Mouse (Mus musculus) heart, postnatal 0 days (tissue): Measurements from ENCODE around the gene Hcn2. TPM values are rescaled to one million over a fixed set of nuclear protein-coding genes. Genes with fewer than 3 reads are reported as not detected.
A peak's percentile ranks its signal among the peaks of the same experiment; 100 is the strongest.

Source experiments
- ATAC-seq: fragments of 200-750 bp; cut with Nextera tagmentation; 2 replicates; pipeline ENCODE4 v1.8.0; 2017; ENCODE audit warnings: low read depth, moderate number of reproducible peaks, moderate library complexity; ENCODE audit not compliant: insufficient read depth
- DNase-seq: peaks from one replicate; pipeline ENCODE4 v3.0.0-alpha.2; 2016; ENCODE audit warnings: low spot score
- H3K27ac ChIP-seq: fragments of 300-500 bp; sonication (generic); 2 replicates; pipeline ENCODE4 v1.5.1; 2014; ENCODE audit warnings: low read depth, mild to moderate bottlenecking
- H3K27me3 ChIP-seq: fragments of 300-500 bp; sonication (generic); 2 replicates; pipeline ENCODE4 v1.6.1; 2014; ENCODE audit warnings: low read length, mixed read lengths; ENCODE audit not compliant: control insufficient read depth, insufficient read depth
- H3K36me3 ChIP-seq: fragments of 300-500 bp; sonication (generic); replicated peaks from 2 replicates; pipeline ENCODE4 v1.6.1; 2014; ENCODE audit warnings: low read length, mixed read lengths; ENCODE audit not compliant: control insufficient read depth, insufficient read depth
- H3K4me1 ChIP-seq: fragments of 300-500 bp; sonication (generic); 2 replicates; pipeline ENCODE4 v1.6.1; 2014; ENCODE audit warnings: antibody characterized with exemption; ENCODE audit not compliant: control insufficient read depth, insufficient read depth
- H3K4me2 ChIP-seq: fragments of 300-500 bp; sonication (generic); 2 replicates; pipeline ENCODE4 v1.6.1; 2014; ENCODE audit warnings: low read depth, mild to moderate bottlenecking, low read length, moderate library complexity
- H3K4me3 ChIP-seq: fragments of 300-500 bp; sonication (generic); 2 replicates; pipeline ENCODE4 v1.5.1; 2014; ENCODE audit warnings: low read depth, low read length
- H3K9ac ChIP-seq: fragments of 300-500 bp; sonication (generic); replicated peaks from 2 replicates; pipeline ENCODE4 v1.6.1; 2014; ENCODE audit warnings: low read depth, low read length, mixed read lengths
- H3K9me3 ChIP-seq: fragments of 300-500 bp; sonication (generic); replicated peaks from 2 replicates; pipeline ENCODE4 v1.6.1; 2016; ENCODE audit warnings: low read length; ENCODE audit not compliant: control insufficient read depth
- CTCF ChIP-seq: IDR thresholded peaks from 2 replicates; pipeline ENCODE4 v1.5.1; 2016; ENCODE audit warnings: antibody characterized with exemption, control low read depth, low read depth
- EP300 ChIP-seq: IDR thresholded peaks from 2 replicates; pipeline ENCODE4 v1.6.1; 2016; ENCODE audit warnings: antibody characterized with exemption, low read depth
- WGBS: fragments of 180-500 bp; shearing (Covaris S2); extraction: QIAGEN DNeasy Blood & Tissue Kit; methylation state at CpG from one replicate; pipeline ENCODE4 v1.1.7; 2014; 5-methylcytosine and 5-hydroxymethylcytosine counted together
- polyA plus RNA-seq: library from polyadenylated mRNA; unstranded; fragments of >200 nt; fragmentation: Nextera tagmentation; extraction: Ambion mirVana; gene quantifications from 2 replicates; pipeline ENCODE4 v1.2.1, GENCODE M21; 2015
- total RNA-seq: library from RNA; depleted of rRNA; stranded (reverse); fragments of >200 nt; gene quantifications from 2 replicates; pipeline ENCODE4 v1.2.3, GENCODE M21; 2014; ENCODE audit warnings: low replicate concordance

Hcn2 gene
- total and polyA plus RNA-seq, 2 experiments from 2014 or later = 0.45 to 3.5 TPM

GRCm38 (mm10) chr10:79728323-79729249 is 12.2 kb downstream of the Hcn2 start:
- TF ChIP-seq CTCF (no peak), EP300 (no peak)
- H3K4me2 ChIP-seq = no peak overlapping the region
- no peak for ATAC-seq

GRCm38 (mm10) chr10:79729357-79729965 is 13.0 kb downstream of the Hcn2 start:
- H3K9ac ChIP-seq = no peak overlapping the region
- H3K36me3 ChIP-seq = peaks cover 10% of the 10 kb centered on the region; the same call in 1 of the 2 replicates
- no peak overlapping the region for H3K27ac ChIP-seq
- TF ChIP-seq EP300 (no peak), CTCF (no peak)
- ATAC-seq (peak; percentile 42), DNase-seq (no peak)
- peaks cover 6% of the 10 kb centered on the region; the same call in 1 of the 2 replicates for H3K4me1 ChIP-seq
- no peak overlapping the region for H3K4me3 ChIP-seq
- WGBS = 49% methylated on average over 13 of the region's 13 CpGs
- no peaks in the 10 kb centered on the region for H3K27me3 ChIP-seq
- H3K4me2 ChIP-seq = peak overlapping the region; percentile 49
- H3K9me3 ChIP-seq = no peaks in the 10 kb centered on the region

More at GRCm38 (mm10) chr10:79728323-79729249, 12.2 kb downstream of the Hcn2 start:
- H3K36me3 ChIP-seq = 0 out of 2 replicates have a peak, but pooled peaks cover 3% of the 10 kb centered on the region
- H3K27me3 ChIP-seq = no peaks in the 10 kb centered on the region
- no peaks in the 10 kb centered on the region for H3K9me3 ChIP-seq
- no peak overlapping the region for H3K4me3 ChIP-seq
- H3K9ac ChIP-seq = no peak overlapping the region
- WGBS = 64% methylated on average over 28 of the region's 28 CpGs
- no peak for DNase-seq
- H3K4me1 ChIP-seq = peaks cover 12% of the 10 kb centered on the region
- H3K27ac ChIP-seq = no peak overlapping the region

GRCm38 (mm10) chr10:79732500-79732899 is 16.1 kb downstream of the Hcn2 start:
- H3K27me3 ChIP-seq = no peaks in the 10 kb centered on the region
- H3K27ac ChIP-seq = no peak overlapping the region
- no peak overlapping the region for H3K4me2 ChIP-seq
- WGBS = 100% methylated on average over 1 of the region's 1 CpGs
- no peak overlapping the region for H3K4me3 ChIP-seq
- TF ChIP-seq CTCF (peak; percentile 35), EP300 (no peak)
- no peaks in the 10 kb centered on the region for H3K9me3 ChIP-seq
- H3K36me3 ChIP-seq = peaks cover 29% of the 10 kb centered on the region
- ATAC-seq = no peak
- peaks cover 6% of the 10 kb centered on the region; the same call in 1 of the 2 replicates for H3K4me1 ChIP-seq
- no peak for DNase-seq
- no peak overlapping the region for H3K9ac ChIP-seq

- ATAC-seq (no peak), DNase-seq (no peak)
- TF ChIP-seq EP300 (no peak), CTCF (no peak)
- H3K27me3 ChIP-seq = no peaks in the 10 kb centered on the region
- peaks cover 6% of the 10 kb centered on the region; the same call in 1 of the 2 replicates for H3K4me1 ChIP-seq
- no peak overlapping the region for H3K4me2 ChIP-seq
- WGBS = 76% methylated on average over 15 of the region's 15 CpGs
- no peaks in the 10 kb centered on the region for H3K9me3 ChIP-seq
- no peak overlapping the region for H3K27ac ChIP-seq
- H3K9ac ChIP-seq = no peak overlapping the region
- peaks cover 42% of the 10 kb centered on the region for H3K36me3 ChIP-seq
- no peak overlapping the region for H3K4me3 ChIP-seq
These were observed 17.4 kb downstream of the Hcn2 start for GRCm38 (mm10) chr10:79733847-79734246.

- TF ChIP-seq CTCF (peak; percentile 14; the same call in 1 of the 2 replicates), EP300 (no peak)
- Histone ChIP-seq H3K4me3 (no peak overlapping the region), H3K4me1 (no peaks in the 10 kb centered on the region), H3K9me3 (peaks cover 7% of the 10 kb centered on the region; the same call in 1 of the 2 replicates), H3K36me3 (peaks cover 58% of the 10 kb centered on the region), H3K27me3 (no peaks in the 10 kb centered on the region), H3K4me2 (no peak overlapping the region), H3K9ac (no peak overlapping the region), H3K27ac (no peak overlapping the region)
- ATAC-seq = peak; percentile 28; the same call in 1 of the 2 replicates
- 29% methylated on average over 35 of the region's 52 CpGs for WGBS
- DNase-seq = no peak
These were observed 18.9 kb downstream of the Hcn2 start for GRCm38 (mm10) chr10:79735361-79735760.
